Mouse (Mus musculus) kidney, postnatal 10 days (tissue): Measurements from ENCODE around the gene Tmed9.
"Not testable (repeated sequence)": the region's sequence is repeated elsewhere in the genome, so short reads cannot be mapped to it uniquely, and the experiment has no call there.

Experiments
- DNase-seq: peaks from one replicate; pipeline ENCODE4 v3.0.0; 2021; ENCODE audit warnings: mixed read lengths

Tmed9 gene

GRCm38 (mm10) chr13:55611996-55612395, 38.5 kb downstream of the Tmed9 start:
- DNase-seq: no peak

- no peak for DNase-seq
Measured at GRCm38 (mm10) chr13:55613471-55613870, 39.9 kb downstream of the Tmed9 start.

- DNase-seq: no peak
Measured at GRCm38 (mm10) chr13:55619328-55619727, 45.8 kb downstream of the Tmed9 start.

- no peak for DNase-seq
Measured at GRCm38 (mm10) chr13:55620275-55620674, 46.7 kb downstream of the Tmed9 start.

GRCm38 (mm10) chr13:55622156-55622648, 48.7 kb downstream of the Tmed9 start:
- not testable (repeated sequence) for DNase-seq

- peak; percentile 93 for DNase-seq
Measured at GRCm38 (mm10) chr13:55622649-55623541, 49.4 kb downstream of the Tmed9 start, which contains the start of gene Caml. Caml (plus strand) TSS chr13:55623005.

- peak; percentile 95 for DNase-seq
Measured at GRCm38 (mm10) chr13:55634639-55635127, 61.2 kb downstream of the Tmed9 start, which contains the start of gene Ddx46. Ddx46 (plus strand) TSS chr13:55635027.

GRCm38 (mm10) chr13:55635146-55635571, 61.6 kb downstream of the Tmed9 start:
- DNase-seq: no peak

- no peak for DNase-seq
Measured at GRCm38 (mm10) chr13:55636185-55636983, 62.9 kb downstream of the Tmed9 start.

GRCm38 (mm10) chr13:55640480-55640879, 66.9 kb downstream of the Tmed9 start:
- DNase-seq: peak; percentile 87

GRCm38 (mm10) chr13:55644525-55644924, 71.0 kb downstream of the Tmed9 start:
- DNase-seq: peak; percentile 31
